Mouse (Mus musculus): ENCODE measurements at regions not wholly inside any gene's neighbourhood (a gene's known extent, or its start where the extent isn't known, plus 50 kb on each side); places are given as distances from the start of the nearest gene placed in this dataset.

- TF ChIP-seq CTCF (IDR thresholded peaks at IDR 0.05; ENCODE audit: borderline replicate concordance, extremely low read depth, insufficient read depth, insufficient read length) (no peak), POLR2A (IDR thresholded peaks at IDR 0.05; ENCODE audit: borderline replicate concordance, extremely low read depth, insufficient read depth, insufficient read length, poor library complexity, severe bottlenecking) (no peak)
These were observed 257.8 kb upstream of the Chrm3 start for GRCm38 (mm10) chr13:10618421-10618954.

All from brain, embryonic 14.5 days (tissue).